Mouse (Mus musculus) granulocyte monocyte progenitor cell, adult 5-6 weeks (primary cell): ENCODE measurements around the gene Crybg1. TPM values are rescaled to one million over a fixed set of nuclear protein-coding genes. Genes with fewer than 3 reads are reported as not detected.

Source experiments
- ATAC-seq: replicated peaks from 2 replicates; pipeline ENCODE4 v1.8.0; 2016; ENCODE audit warnings: mild to moderate bottlenecking, moderate TSS enrichment, inconsistent platforms; ENCODE audit not compliant: poor library complexity, severe bottlenecking
- total RNA-seq, 2 experiments: library from RNA; stranded (forward) in 1 of 2; stranded (reverse) in 1 of 2; fragments of 200-712, 200-1000 nt in 1 of 2; fragments of >200 nt in 1 of 2; fragmentation: Nextera tagmentation in 1 of 2; gene quantifications; 2 replicates each; pipeline ENCODE4 v1.2.3; 2014 to 2017

Crybg1 gene
- total RNA-seq, 2 experiments from 2014 or later = 0.15 to 0.31 TPM

DNA sequence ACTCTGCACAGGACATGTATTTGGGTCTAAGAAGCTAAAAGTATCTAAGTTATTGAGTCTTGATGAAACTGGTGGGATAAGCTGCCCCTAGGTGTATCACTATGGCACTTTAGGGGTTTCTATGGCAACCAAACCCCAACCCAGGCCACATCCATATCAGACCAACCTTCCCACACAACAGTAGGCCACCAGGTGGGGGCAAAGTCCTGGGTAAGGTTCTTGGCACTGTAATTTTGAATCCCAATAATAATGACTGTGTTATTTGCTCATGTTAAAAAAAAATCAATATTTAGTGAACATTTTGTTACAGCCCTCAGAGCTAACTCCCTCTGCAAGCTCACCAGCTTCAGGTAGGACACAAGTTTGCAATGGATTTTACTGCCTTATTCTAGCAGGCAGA lies 38.2 kb downstream of the Crybg1 start:
- no peak for ATAC-seq

DNA sequence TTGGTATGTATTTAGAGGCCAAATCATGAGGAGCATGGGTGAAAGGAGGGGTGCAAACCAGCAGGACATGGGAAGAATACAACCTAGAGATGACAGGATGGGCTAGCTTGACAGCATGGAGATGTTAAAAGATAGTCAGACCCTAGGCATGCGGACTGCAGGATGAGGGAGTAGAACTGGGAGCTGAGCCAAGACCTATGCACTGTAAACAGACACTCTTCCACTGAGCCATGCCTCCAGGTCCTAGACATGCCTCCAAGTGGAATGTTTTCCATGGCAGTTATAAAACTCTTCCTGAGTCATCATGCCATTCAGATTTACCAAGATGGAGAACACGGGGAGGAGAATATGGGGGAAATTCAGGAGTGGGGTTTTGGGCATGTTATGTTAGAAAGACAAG lies 53.9 kb downstream of the Crybg1 start:
- ATAC-seq = no peak

GRCm38 (mm10) chr10:44091757-44092156 lies 56.9 kb downstream of the Crybg1 start:
- no peak for ATAC-seq

GRCm38 (mm10) chr10:44080351-44080750 lies 68.3 kb downstream of the Crybg1 start:
- ATAC-seq = no peak

GRCm38 (mm10) chr10:44078799-44079521 lies 69.7 kb downstream of the Crybg1 start:
- no peak for ATAC-seq

GRCm38 (mm10) chr10:44071095-44071494 lies 77.6 kb downstream of the Crybg1 start:
- ATAC-seq = peak; percentile 78

DNA sequence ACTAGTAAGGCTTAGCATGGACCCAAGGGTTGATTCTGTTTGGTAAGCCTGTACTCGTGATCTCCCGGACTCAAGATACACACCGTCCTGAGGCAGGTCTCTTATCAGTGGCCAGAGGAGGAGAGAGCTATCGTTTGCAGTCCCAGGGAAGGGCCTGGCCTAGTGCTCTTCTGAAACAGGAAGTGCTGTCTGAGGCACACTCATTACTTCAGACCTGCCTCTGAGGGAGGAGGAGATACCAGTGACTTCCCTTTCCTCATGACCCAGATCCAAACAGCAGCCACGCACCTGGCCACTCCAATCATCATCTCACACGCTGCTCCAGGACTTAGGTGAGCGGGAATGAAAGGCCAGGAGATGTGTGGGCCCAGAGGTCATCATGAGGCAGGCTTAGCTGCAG lies 79.5 kb downstream of the Crybg1 start:
- ATAC-seq = peak; percentile 94

DNA sequence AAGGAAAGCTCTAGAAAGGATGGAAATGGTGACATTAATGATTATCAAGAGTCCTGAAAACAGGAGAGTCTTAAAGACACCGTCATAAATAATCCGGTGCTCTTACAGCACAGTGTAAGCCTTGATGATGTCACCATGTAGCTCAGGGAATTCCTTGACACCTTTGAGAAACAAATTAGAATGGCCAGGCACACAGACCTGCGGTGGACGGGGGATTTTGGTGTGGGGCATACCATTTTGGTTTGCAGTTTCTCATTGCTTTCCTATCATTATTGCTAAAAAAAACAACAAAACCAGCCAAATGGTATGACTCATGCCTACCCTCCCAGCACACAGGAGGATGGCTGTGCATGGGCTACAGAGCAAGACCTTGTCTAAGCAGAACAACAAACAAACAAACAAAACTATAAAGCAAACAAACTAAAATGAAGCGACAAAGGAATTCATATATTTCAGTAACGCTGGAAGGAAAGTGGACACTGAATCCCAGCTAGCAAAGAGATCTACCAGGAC lies 82.7 kb downstream of the Crybg1 start:
- ATAC-seq = no peak

DNA sequence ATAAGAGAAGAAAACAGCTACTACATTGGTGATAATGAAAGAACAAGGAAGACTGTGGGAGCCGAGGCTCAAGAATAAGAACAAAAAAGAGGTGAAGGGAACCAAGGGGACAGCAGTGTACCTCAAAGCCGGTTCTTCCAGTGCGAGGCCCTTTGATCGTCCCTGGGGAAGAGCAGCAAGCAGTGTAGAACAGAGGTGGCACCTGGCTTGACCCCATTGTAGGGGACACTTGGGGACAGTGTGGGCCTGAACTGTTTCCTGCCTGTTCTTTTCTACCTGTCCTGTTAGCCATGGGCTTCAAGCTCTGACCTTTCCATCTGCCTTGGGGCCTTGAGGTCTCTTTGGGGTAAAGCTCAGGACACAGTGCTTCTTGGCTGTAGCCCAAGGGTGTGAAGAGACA lies 85.7 kb downstream of the Crybg1 start:
- no peak for ATAC-seq

GRCm38 (mm10) chr10:44050913-44051312 lies 97.7 kb downstream of the Crybg1 start:
- ATAC-seq = no peak

DNA sequence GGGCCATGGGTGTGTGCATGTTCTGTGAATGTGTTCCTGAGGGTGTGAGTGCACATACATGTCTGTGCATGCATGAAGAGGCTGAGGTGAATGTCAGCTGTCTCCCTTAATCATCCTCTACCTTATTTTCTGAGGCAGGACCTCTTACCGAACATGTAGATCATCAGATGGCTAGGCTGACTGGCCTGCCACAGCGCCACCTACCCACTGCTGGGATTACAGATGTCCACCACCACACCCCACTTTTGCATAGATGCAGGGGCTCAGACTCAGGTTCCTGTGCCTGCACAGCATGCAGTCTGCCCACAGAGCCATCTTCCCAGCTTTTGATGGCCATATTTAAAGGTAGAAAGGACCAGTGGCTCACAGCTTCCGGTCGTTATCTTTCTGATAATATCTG lies 103.9 kb downstream of the Crybg1 start:
- no peak for ATAC-seq

GRCm38 (mm10) chr10:44043630-44044029 lies 105.0 kb downstream of the Crybg1 start:
- ATAC-seq = no peak

DNA sequence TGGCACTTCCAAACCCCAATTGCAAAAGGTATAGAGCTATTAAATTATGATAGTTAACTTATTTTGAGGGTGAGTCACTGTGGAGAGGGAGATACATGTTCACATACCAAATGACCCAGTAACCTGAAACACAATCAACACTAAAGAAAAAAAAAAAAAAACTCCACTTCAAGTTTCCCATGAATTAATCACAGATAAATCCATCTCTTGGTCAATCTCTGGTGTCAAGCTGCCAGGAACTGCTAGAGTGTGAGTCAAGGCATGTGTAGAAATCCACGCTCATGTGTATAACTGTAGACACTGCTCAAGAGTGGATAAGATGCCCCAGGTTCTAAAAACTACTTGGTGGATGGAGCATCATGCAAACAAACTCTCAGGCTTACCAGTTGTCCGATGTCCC lies 109.5 kb downstream of the Crybg1 start:
- no peak for ATAC-seq

- peak; percentile 70 for ATAC-seq
Measured at GRCm38 (mm10) chr10:44037918-44038544, 110.6 kb downstream of the Crybg1 start.

DNA sequence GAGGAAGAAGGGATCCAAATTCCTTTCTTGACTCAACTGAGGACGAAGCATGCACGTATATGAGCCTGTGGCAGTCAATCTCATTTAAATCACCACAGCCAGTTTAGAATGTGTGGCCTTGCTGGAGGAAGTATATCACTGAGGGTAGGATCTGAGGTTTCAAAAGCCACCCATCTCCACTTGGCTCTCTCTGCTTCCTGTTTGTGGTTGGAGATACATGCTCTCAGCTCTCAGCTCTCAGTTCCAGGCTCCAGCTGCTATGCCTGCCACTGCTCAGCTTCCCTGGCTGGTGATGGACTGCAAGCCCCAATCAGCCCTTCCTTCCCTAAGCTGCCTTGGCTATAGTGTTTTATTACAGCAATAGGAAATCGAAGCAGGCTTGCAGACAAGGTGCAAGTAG lies 119.1 kb downstream of the Crybg1 start:
- peak; percentile 96 for ATAC-seq

DNA sequence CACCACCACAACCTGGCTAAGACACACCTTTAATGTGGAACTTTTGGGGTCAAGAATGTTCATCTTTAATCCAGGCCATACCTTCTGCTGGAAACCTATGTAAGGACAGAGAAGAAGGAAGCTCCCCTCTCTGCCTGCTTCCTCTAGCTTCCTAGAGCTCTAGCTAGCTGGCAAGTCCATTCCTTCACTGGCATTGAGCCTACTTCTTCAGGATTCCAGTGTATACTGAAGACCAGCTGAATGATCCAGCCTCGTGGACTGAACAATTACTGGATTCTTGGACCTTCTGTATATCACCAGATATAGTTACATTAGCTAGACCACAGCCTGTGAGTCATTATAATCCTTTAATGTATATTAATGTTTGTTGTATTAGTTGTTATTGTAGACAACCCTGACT lies 121.4 kb downstream of the Crybg1 start:
- no peak for ATAC-seq

- ATAC-seq = no peak
Measured at GRCm38 (mm10) chr10:44026105-44026504, 122.5 kb downstream of the Crybg1 start.

- ATAC-seq = peak; percentile 84
Measured at GRCm38 (mm10) chr10:44024705-44025104, 123.9 kb downstream of the Crybg1 start.

GRCm38 (mm10) chr10:44020141-44020540 lies 128.5 kb downstream of the Crybg1 start:
- ATAC-seq = no peak

DNA sequence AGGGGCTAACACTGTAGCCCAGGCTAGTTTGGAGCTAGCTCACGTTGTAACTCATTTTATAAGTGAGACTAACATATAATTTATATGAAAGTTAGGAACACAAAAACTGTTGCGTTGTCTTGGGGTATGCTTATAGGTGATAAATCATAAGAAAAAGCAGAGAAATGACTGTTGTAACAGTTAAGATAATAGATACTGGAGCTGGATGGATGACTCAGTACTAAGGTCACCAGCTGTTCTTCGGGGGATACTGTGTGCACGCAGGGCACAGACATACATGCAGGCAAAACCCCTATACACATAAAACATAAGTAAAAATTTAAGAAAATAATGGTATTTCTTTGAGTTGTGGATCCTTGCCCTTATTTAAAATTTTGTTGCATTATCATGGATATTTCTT lies 130.1 kb downstream of the Crybg1 start:
- no peak for ATAC-seq

DNA sequence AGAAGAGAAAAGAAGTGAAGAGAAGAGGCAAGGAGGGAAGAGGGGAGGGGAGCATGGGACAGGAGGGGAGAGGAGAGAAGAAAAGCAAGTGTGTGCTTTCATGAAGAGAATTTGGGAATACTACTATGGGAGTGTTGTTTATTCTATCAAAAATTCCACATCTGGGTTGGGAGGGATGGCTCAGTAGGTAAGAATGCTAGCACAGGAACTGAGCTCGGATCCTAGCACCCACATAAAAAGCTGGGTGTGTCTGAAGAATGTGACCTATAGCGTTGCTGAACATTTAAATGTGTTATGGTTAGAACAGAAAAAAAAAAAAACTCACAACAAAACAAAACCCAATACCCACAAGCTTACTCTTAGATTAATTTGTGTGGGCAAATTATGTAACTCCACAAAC lies 133.0 kb downstream of the Crybg1 start:
- no peak for ATAC-seq

DNA sequence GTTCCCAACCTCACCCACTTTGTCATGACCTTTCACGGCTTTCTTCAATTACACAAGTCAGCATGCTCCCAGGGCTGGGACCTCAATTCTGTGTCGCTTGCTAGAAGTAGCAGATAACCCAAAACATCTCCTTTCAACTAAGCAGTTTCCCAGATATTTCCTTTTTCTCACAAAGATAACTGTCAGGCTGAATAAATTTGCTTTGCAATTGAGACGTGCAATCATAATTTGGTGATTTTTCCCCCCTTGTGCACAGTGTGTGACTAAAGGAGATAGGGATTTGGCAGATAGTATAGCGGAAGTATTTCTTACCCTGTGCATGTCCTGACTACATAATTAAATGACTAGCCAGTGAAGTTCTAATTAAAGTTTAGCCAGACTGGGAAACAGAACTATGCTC lies 134.8 kb downstream of the Crybg1 start:
- ATAC-seq = no peak
